Mouse (Mus musculus) left cerebral cortex, adult 18-20 months (tissue): Measurements from ENCODE around the gene Sox5. TPM values are rescaled to one million over a fixed set of nuclear protein-coding genes. Genes with fewer than 3 reads are reported as not detected.

Experiments
- DNase-seq, 2 experiments: peaks; one replicate each; pipeline ENCODE4 v3.0.0; 2021 to 2022; ENCODE audit warnings: low spot score in 2 of 2, mixed read lengths in 1 of 2
- total RNA-seq, 2 experiments: library from RNA; stranded (reverse); gene quantifications; 2 replicates each; pipeline ENCODE4 v1.2.3; 2021

The Sox5 gene
- total RNA-seq, 2 experiments from 2014 or later = 49.5 to 54.4 TPM

DNA sequence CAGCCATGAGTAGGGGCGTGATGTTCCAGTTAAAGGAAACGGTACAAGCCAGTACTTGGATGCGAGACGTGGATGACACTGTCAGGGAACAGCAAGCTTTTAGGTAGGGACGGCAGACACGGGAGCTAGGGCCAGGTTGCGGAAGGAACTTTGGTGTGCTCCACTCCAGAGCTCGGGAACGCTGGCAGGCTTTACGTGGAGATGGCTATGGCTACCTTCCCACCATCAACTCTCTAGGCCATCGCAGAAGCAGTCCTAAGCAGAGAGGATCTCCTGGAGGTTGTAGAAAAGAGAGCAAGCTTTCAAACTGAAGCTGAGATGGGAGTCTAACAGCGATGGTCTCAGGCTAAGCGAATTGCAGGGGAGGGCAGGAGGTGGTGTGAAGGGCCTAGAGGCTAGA, 60.9 kb downstream of the Sox5 start:
- DNase-seq = no peak

DNA sequence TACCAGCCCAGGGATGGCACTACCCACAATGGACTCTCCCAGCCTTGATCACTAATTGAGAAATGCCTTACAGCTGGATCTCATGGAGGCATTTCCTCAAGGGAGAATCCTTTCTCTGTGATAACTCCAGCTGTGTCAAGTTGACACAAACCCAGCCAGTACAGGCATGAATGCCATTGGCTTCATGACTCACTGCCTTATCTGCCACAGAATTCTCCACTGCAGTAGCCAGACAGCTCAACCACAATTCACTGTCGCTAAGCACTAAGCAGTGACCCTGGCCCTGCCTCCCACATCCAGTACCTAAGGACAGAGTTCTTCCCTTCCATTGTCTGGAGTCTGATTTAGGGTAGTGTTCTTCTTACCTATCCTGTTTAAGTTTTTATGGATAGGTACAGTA, 65.4 kb downstream of the Sox5 start:
- no peak for DNase-seq

DNA sequence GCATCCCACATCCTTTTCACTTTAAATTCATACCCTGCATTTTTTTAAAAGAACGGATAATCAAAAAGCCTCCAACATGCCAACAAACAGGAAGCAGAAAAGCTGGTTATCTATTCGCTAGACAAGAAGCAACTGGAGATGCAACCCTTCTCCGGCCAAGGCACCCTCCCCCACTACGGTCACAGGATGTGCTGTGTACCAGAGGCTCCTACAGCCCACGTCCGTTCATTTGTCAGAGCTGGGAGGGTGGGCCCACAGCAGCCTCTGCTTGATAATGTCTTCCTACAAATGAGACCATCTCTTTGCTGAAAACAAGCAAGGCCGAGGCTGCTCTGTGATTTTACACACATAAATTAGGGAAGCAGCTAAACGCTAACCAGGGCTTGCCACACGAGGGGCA, 69.9 kb downstream of the Sox5 start:
- no peak for DNase-seq

DNA sequence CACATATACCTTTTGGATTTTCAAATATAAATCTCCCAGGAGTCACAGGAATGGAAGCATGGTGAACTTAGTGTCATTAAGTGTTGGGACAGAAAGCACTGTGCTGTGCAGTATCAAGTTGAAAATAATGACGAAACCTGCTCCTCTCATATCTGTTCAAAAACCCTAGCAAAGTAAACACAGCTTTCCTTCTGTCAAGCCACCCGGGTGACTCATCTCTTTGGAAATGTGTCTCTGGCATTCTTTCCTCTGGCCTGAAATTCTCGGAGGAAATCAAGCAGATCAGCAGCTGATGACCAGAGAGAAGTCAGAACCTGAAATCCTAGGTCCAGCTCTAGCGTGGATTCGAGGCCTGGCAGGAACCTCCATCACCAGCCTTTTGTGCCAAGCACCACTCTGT, 71.0 kb downstream of the Sox5 start:
- DNase-seq = peak in 1 of 2 experiments; percentile 6

DNA sequence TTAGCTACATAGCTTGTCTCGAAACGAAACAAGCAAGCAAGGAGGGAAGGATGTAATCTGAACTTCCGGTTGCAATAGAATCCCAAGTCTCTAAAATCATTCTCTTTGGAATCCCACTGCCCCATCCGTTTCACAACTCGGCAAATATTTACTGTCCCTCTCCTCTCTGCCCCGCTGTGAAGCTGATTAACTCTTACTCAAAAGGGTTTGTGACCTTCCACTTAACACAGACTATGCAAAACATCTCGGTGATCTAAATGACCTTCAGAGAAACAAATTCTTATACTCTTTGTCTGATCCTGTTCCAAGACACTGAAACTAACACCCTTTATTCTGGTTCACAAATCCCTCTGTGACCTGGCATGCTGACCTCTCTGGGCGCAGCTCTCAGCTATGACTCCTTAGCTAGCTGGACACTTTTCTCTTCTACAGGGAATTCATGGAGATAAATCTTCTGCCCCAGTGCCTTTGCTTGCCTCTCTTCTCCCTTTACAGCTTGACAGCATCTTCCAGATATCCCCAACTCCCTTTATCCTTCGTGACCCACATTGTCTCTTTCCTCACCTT, 72.1 kb downstream of the Sox5 start:
- no peak for DNase-seq

DNA sequence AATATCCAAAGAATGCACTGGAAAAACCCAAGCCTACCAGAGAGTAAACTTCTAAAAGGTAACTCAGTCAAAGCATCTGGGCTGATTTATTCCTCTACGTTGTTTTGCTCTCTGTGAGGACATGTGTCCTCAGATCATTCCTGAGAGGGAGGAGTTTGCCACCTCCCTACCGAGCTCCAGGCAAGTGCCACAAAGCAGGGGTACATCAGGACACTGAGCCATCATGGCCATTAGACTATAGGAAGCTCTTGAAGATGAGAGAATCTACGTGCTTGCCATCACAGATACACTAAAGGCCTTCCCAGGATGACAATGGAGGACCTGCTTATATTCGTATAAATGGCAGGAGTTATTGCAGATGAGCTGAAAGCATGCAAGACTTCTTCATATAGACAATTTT, 73.4 kb downstream of the Sox5 start:
- no peak for DNase-seq

DNA sequence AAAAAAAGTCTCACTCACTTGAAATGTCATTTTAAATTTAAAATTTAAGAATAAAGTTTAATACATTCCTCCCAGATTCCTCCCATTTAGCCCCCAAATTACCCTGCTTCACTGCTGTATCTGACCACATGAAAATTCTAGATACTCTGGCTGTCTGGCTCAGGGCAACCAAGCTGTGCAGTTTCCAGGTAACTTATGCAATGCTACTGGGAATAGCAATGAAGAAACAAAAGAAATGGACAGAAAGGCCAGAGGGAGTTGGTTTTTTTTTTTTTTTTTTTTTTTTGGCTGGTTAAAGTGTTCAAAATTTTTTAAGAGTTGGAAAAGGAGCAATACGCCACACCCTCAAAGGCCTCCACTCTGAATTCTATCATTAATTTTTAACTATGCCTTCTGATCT, 73.8 kb downstream of the Sox5 start:
- DNase-seq = no peak

DNA sequence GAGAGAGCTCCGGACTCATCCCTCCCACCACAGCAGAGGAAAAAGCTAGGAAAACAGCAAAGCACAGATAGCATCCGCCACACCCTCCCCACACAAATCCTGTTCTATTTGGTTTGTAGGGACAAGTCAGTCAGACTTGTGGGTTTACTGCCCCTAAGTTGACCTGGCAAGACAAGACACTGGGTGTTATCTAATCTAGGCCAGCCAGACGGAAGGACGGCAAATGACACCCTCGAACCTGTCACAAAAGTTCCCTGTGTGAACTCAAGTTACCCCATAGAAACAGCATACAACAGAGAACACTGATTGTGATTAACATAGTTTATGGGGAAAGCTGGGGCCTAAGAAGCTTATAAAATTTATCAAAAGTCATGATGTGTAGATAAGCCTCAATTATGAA, 76.8 kb downstream of the Sox5 start:
- DNase-seq = no peak

DNA sequence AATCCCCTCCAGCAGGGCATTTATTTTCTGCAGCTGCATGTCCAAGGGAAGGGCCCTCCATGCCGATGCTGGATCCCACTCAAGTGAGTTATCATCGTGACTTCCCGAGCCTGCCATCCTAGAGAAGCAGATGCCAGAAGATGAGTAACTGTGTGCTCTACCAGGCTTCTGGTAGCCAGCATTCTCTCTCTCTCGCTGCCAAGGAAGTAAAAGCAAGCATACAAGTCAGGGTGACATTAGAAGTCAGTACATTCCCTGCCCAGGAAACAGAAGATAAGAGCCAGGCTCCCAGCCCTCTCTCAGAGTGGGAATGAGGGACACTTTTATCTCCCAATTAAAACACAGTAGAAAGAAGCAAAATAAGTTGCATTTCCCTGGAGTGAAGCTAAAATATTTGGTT, 86.1 kb downstream of the Sox5 start:
- peak in 1 of 2 experiments; percentile 17 for DNase-seq

DNA sequence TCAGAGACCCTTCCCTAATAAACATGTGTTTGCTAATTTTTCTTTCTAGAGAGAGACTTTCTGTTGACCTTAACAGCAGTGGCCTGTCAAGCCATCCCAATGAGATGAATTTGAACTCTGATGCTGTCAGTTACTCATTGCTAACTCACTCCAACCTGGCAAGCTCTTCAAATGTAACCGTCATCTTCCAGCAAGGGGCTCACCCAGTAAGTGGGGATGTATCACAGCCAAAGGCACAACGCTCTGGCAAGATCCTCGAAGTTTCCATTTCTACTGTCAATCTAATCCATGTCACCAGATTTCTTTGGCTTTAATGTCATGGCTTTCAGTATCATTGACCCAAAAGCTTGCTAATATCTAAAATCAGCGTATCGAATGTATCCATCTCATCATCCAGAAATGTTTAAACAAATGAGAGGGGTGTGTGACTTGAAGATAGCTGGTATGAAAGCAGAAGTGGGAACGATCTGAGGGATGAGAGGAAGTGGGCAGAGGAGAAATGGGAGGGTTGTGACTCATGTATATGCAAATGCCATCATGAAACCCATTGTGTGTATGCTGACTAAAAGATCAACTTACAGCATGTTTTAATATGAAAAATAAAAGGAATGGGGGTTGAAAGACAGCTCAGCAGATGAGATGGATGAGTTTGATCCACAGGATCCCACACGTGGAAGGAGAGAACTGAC, 88.4 kb downstream of the Sox5 start:
- no peak for DNase-seq

DNA sequence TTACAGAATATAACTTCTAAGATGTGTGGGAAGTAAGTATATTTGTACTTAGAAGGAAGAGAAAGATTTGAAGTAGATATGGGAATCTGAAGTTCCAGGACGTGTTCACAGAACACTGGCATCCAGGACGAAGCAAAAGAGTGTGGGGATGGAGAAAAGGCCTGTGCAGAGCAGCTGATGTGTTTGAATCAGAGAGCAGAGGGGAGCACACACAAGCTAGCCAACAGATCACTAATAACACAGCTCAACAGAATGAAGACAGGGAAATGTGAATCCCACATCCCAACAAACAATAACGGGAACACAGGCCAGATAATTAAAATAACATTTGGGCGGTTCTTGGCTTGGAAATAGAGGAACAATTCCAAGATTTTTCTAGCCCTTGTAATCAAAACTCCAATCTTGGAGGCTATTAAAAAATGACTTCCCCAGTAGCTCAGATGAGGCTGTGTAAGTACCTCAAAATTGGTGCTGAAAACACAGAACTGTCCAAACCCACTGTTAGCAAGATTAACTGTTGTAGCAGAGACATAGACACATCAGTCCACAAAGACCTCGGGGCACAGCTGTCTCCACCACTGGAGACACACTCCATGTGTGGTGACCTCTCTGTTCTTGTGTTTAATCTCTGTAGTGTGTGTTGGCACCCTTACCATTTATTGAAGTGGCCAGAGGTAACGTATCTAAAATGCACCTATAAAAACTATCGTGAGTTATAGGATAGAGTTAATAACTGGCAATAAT, 90.3 kb downstream of the Sox5 start:
- DNase-seq = no peak

DNA sequence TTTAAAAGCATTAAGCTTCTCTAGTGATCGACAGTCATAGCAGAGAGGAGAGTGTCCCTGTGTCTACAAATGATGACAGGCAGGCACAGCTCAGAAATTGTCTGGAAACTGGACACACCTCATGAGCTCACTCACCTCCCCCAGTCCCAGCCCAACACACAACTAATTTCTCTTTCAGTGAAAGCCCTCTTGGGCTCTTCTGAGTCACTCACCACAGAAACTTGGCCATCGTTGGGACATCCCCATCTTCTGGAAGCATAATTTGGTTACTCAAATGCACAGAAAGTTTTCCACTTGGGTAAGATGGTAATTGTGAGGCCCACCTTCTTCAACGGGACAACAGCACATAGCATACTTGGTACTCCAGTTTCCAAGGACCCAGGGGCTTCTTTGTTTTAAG, 92.7 kb downstream of the Sox5 start:
- DNase-seq = no peak

DNA sequence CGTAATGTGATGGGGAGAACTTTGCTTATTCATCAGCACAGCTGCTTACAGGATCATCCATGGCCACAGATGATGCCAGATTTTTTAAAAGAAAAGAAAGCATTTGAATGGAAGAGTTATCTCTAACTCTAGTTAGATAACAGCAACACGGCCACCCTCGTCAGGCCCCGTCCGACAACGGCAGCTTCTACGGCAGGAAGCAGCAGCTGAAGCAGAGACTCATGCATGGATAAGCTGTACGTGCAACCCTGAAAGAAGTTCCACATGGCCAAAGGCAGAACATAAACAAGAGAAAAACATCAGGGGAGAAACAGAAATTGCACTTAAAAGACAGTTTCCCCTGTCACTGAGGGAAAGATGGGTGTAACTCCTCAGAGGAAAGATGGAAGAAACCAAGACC, 94.1 kb downstream of the Sox5 start:
- DNase-seq = no peak

DNA sequence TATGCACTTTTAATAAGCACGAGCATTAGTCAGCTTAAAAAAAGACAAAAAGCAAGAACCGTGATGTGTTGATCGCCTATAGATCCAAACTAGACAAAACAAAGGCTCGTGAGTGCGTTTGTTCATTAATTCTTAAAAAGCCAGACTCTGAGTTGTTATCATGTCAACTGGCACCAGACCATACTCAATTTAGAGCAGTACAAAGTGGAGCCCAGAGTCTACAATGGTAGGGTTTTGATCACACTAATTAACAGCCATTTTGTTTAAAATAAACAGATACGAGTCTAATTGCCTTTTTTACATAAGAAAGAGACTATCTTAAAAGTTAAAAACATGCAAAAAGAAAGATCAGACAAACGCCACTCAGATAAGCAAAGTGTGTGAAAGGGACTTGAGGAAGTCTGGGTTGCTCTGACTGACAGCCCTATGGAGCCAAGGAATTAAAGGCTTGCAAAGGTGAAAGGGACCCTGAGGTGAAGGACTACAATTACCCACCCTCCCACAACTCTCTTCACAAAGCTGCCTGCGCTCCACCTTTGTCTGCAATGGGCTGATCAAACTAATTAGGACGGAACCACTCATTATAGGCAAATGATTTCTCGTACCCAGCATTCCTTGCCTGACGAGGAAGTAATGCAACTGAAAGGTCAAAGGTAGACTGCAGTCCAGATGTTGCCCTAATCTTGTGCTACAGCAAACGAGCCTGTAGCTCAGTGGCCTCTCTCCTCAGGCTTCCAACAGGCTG, 100.6 kb downstream of the Sox5 start:
- no peak for DNase-seq

DNA sequence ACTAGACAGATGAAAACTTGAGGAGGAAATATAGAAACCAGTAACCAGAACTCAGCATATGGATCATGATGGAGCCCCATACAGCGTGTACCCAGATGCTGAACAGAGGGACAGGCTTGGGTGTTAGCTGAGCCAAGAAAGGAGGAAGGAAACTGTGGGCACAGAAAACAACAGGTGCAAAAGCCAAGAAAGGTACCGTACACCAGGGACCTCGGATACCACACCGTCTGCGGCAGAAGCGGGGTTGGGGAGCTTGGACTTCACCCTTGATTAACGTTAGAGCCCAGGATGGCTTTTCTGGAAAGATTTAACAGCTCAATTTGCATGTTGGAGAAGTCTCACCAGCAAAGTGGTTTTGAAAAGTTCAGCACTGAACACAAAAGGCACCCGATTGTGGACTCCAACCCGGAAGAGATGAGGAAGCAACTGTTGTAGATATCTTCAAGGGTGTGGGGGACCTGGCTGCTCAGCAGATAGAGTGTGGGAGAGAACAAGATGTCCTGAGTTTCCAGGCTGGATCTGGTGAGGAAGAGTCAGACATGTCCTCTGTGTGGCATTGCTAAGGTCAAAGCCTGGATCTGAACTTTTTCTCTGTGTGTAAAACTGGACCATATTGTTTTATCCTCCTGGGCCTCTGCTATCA, 104.2 kb downstream of the Sox5 start:
- no peak for DNase-seq

DNA sequence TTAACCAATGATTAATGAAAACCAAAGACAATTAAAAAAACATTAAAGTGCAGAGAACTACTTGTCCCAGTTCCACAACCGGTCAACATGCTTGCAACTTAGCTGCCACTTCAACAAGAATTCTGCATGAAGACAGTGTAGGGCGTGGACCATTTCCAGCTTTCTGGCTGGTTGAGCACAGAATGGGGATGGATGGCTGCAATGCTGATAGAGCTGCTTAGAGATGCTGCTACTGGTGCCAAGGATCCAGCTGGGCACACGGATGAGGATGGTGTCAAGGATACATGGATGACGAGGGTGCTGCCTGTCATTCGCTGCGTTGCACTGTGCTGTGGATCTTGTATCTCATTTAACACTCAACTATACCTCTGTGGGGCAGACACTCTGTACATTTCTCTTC, 106.7 kb downstream of the Sox5 start:
- no peak for DNase-seq

DNA sequence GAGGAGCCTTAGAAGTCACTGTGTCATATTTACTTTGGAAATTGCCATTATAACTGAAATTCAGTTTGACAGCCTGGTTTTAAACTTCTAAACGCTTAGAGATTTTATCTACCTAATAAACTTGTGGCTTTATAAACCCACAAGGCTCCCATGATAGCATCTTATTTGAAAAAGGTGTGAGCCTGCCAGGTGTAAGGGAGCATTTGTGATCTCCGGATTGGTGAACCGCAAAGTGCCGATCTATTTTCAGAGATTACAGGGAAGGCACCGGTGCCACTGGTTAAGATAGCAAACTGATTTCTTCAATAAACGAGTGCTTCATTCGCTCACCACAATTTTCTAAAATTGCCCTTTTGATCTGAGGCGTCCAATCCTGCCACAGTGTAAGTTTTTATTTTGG, 107.9 kb downstream of the Sox5 start:
- DNase-seq = no peak

DNA sequence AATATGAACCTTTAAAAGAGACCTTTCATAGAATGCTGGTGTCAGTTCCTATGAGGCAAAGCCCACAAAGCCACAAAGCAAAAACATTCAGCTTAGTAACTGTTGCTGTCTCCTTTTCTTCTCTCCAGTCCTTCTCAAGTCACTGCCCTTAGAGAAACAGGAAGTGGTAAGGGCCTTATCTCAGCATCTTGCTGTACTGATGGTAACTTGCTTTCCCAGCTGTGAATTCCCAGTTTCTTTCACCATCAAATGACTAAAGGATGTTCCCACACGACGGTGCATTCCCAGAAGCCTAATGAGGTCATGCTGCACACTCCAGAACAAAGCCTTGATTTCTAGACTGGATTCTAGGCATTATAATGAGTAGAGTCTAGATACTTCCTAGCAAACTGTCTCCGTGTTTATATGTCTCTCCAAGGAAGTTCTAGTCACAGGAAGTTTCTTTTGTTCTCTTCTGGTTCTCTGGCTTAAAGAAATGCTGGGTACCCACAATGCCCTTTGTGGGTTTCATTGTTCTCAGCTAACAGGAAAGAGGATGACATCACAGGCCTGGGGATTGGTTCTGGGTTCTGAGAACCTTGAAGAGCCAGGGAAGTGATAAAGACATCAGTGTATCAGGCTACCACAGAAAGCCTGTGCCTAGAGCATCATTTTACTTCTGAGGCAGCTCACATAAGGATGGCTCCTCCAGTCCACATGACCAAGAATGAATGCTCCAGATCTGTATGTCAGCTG, 111.2 kb downstream of the Sox5 start:
- DNase-seq = no peak

DNA sequence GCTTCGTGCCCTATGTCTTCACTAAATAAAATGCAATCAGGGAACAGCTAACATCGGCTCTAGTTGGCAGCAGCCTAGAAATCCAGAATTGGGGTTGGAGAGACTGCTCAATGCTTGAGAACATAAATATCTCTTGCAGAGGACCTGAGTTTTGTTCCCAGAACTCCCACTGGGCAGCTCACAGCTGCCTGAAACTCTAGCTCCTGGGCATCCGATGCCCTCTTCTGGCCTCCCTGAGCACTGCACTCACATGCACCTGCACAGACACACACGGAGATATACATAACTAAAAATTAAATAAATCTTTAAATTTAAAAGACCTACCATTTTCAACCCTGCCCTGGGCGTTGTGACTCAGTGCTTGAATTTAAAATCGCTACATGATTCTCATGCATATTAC, 115.2 kb downstream of the Sox5 start:
- no peak for DNase-seq

DNA sequence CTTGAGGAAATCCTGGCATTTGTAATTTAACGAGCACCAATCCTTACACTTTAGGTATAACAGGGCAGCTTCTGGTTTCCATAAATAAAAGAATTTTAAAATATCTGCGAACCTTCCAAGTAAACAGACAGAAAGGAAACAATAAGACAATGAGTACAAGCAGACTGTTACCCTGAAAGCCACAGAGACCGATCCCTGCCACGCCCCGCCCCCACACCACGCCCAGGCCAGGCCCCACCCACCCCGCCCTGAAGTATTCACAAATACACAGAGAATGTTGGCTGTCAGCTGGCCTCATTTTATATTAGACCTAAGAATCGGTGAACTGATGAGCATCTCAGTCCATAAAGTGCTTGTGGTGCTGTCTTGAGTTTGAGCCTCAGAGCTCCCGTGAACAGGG, 117.0 kb downstream of the Sox5 start:
- DNase-seq = no peak
